Mouse (Mus musculus) lung, adult 2 months (tissue): Measurements from ENCODE around the gene Tmem151b. TPM values are rescaled to one million over a fixed set of nuclear protein-coding genes. Genes with fewer than 3 reads are reported as not detected.

Experiments used
- DNase-seq: peaks from one replicate; pipeline ENCODE4 v3.0.0; 2022
- H3K4me1 ChIP-seq: fragments of 200-500 bp; 2 replicates; pipeline ENCODE4 v1.6.1; 2011; ENCODE audit warnings: low read length; ENCODE audit not compliant: control insufficient read depth, insufficient read depth
- H3K4me3 ChIP-seq: fragments of 200-500 bp; replicated peaks from 2 replicates; pipeline ENCODE3; 2011; ENCODE audit warnings: low read depth, mild to moderate bottlenecking, control low read depth, low read length; ENCODE audit errors: extremely low read depth
- CTCF ChIP-seq: fragments of 200-500 bp; IDR thresholded peaks from 2 replicates; pipeline ENCODE4 v1.5.1; 2011; ENCODE audit warnings: mild to moderate bottlenecking, low read length, control low read depth; ENCODE audit not compliant: insufficient read depth
- POLR2A ChIP-seq: fragments of 200-500 bp; IDR thresholded peaks from 2 replicates; pipeline ENCODE4 v1.6.1; 2011; ENCODE audit warnings: low read depth, mild to moderate bottlenecking, control low read depth, low read length, borderline replicate concordance; ENCODE audit errors: extremely low read depth
- WGBS: fragments of 180-500 bp; shearing (Covaris S2); methylation state at CpG from one replicate; pipeline ENCODE4 v1.1.7; 2018; 5-methylcytosine and 5-hydroxymethylcytosine counted together
- polyA plus RNA-seq: library from polyadenylated mRNA; depleted of rRNA; stranded (reverse); fragments of >200 nt; gene quantifications from 2 replicates; pipeline ENCODE4 v1.2.3, GENCODE M21; 2012

The Tmem151b gene
- polyA plus RNA-seq, 1 experiment, result 0.11 TPM

GRCm38 (mm10) chr17:45547461-45548190 lies 1.9 kb downstream of the Tmem151b start:
- 68% methylated on average over 5 of the region's 5 CpGs for WGBS
- TF ChIP-seq CTCF, result no peak

DNA sequence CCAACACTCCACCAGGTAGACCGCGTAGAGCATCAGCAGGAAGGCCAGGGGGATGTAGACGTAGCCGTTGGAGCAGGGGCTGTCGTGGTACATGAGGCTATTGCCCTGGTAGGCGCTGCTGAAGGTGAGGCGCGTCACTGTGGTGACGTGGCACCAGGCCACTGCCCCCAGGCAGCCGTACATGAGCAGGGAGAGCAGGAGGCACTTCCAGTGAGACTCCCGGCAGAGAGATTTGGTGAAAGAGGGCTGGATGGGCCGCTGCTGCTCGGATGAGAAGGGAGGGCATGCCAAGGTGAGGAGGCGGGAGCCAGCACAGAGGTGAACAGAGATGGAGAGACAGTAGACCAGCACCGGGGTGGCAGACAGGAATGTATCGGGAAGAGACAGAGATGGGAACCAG lies 2.5 kb downstream of the Tmem151b start:
- no peak for DNase-seq
- Histone ChIP-seq H3K4me1 (peaks cover 5% of the 10 kb centered on the region), H3K4me3 (no peak overlapping the region)
- WGBS, result 74% methylated on average over 16 of the region's 16 CpGs
- TF ChIP-seq POLR2A (no peak), CTCF (no peak)

More at GRCm38 (mm10) chr17:45547461-45548190, 1.9 kb downstream of the Tmem151b start:
- Histone ChIP-seq H3K4me3 (no peak overlapping the region), H3K4me1 (peaks cover 5% of the 10 kb centered on the region)
- DNase-seq, result no peak

GRCm38 (mm10) chr17:45545278-45545961 lies 4.1 kb downstream of the Tmem151b start:
- TF ChIP-seq POLR2A, result no peak
- no peak for TF ChIP-seq CTCF

GRCm38 (mm10) chr17:45544873-45545277 lies 4.6 kb downstream of the Tmem151b start:
- WGBS, result 7% methylated on average over 46 of the region's 46 CpGs
- Histone ChIP-seq H3K4me1 (peaks cover 5% of the 10 kb centered on the region), H3K4me3 (no peak overlapping the region)
- no peak for DNase-seq
- TF ChIP-seq POLR2A (no peak), CTCF (no peak)

More at GRCm38 (mm10) chr17:45545278-45545961, 4.1 kb downstream of the Tmem151b start:
- no peak for DNase-seq
- Histone ChIP-seq H3K4me1 (peaks cover 5% of the 10 kb centered on the region), H3K4me3 (no peak overlapping the region)
- WGBS, result 7% methylated on average over 74 of the region's 74 CpGs

DNA sequence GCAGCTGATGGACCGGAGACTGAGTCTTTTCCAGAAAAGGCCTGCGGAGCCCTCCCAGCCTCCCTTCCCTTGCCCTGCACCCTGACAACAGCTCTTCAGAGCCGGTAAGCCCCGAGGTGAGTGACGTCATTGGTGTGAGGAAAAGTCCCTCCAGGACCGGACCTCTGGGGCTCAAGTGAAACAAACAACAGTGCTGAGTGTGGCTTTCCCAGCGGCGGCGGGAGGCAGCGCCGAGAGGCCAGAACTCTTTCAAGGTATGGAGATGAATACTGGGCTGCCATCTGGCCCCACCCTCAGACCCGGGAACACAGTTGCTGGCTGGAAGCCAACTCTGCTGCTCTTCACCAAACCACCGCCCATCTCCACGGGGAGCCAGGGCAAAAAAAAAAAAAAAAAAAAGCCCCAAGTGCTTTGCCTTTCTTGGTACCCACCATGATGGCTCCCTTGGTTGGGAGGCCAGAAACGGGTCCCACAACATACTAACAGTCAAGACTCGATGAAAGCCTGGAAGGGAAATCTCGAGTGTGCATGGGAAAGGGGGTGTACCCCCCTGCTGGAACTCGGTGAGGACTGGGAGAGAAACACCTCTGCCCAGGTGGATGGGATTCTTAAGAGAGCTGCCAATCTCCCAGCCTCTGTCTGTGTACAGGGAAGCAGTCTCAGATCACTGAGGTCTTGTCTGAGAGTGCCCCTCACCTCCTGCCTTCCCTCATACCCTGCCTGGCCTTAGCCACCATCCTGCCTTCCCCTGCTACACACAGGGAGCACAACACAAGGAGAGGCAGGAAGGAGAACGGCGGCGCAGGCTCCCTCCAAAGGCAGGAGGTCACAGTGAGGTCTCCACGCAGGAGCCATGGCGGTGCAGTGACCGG lies 5.2 kb downstream of the Tmem151b start:
- H3K4me1 ChIP-seq, result peaks cover 3% of the 10 kb centered on the region
- TF ChIP-seq POLR2A (no peak), CTCF (no peak)
- no peak for DNase-seq
- H3K4me3 ChIP-seq, result no peak overlapping the region
- WGBS, result 8% methylated on average over 24 of the region's 24 CpGs

GRCm38 (mm10) chr17:45543115-45543514 lies 6.4 kb downstream of the Tmem151b start:
- DNase-seq, result no peak
- no peak overlapping the region for H3K4me3 ChIP-seq
- H3K4me1 ChIP-seq, result peaks cover 3% of the 10 kb centered on the region
- TF ChIP-seq POLR2A (no peak), CTCF (no peak)
- WGBS, result 37% methylated on average over 1 of the region's 1 CpGs

DNA sequence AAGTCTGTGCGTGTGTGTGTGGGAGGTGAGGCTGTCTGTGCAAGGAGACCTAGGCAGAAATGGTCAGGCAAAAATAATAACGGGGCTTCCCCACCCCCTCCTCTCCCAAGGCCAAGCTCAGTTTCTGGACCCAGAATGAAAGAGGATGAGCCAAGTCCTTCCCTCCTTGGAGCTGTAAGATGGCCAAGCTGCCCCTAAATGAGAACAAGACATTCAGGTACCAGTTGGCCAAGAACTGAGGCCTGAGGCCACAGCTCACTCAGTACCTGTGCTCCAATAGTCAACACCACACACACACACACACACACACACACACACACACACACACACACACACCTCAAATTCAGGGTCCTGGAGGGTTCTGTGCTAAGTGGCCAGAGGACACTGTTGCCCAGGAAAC lies 6.8 kb downstream of the Tmem151b start:
- WGBS, result 64% methylated on average over 2 of the region's 2 CpGs
- no peak for TF ChIP-seq POLR2A
- no peak for TF ChIP-seq CTCF
- H3K4me3 ChIP-seq, result no peak overlapping the region
- peaks cover 3% of the 10 kb centered on the region for H3K4me1 ChIP-seq
- DNase-seq, result no peak

DNA sequence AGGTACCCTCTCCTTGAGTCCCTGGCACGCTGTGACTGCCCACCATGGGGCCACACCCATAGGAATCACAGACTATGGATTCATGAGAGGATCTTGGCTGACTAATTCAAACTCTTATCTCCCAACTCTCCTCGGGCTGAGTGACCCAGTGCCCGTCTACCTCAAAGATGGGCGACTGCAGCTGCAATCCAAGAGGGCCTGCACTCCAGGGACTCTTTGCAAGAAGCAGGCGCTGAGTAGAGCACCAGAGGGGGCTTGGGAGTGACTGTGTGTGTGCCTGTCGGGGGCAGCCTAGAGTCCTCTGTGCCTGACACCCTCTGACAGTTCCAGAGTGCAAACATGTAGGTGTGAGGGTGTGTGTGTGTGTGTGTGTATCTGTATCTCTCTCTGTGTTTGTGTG lies 7.3 kb downstream of the Tmem151b start:
- 23% methylated on average over 6 of the region's 6 CpGs for WGBS
- H3K4me1 ChIP-seq, result peaks cover 3% of the 10 kb centered on the region
- DNase-seq, result no peak
- H3K4me3 ChIP-seq, result no peak overlapping the region
- no peak for TF ChIP-seq CTCF
- TF ChIP-seq POLR2A, result no peak

- Histone ChIP-seq H3K4me1 (no peaks in the 10 kb centered on the region), H3K4me3 (no peak overlapping the region)
- no peak for TF ChIP-seq CTCF
- no peak for TF ChIP-seq POLR2A
- no peak for DNase-seq
- WGBS, result 69% methylated on average over 21 of the region's 21 CpGs
These were observed 9.8 kb downstream of the Tmem151b start for GRCm38 (mm10) chr17:45539664-45540063.
